8 mouse cellular contexts compared by ENCODE assay signal in the genomic region with DNA sequence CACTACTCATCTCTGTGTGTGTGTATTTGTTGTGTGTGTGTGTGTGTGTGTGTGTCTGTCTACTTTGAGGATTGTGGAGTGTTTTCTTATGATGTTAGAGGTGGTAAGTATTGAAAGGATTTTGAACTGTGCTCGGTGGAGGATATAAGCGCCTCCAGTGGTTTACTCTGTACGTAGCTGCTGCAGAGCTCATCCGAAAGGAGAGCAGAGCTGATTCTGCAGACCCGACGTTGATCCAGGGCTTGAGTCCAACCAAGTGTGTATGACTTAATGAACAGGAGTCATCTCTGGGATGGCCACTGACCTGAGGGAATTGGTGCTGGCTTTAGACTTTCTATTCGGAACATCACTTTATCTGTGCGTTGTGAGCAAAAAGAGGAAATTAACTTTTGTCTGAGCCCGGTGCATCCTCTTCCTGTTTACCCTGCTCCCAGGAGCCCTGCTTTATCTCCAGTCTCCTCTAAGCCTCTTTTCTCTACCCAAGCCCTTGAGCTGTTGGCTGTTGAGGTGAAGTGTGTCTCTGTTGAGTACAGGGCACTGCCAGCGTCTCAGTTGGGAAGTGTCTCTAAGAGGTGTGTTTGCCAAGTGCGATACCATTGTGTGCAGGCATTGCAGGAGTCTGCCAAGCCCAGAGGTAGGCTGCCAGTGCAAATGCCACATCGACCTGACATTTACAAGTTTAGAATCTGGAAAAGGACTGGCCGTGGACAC. TPM values are rescaled to one million over a fixed set of nuclear protein-coding genes. Genes with fewer than 3 reads are reported as not detected.
DNase-seq lines count a peak whose midpoint lies in the region; ATAC-seq lines count a peak whose summit lies in the region.

No protein-coding gene starts in this region.

- H3K4me3 ChIP-seq in brown adipose tissue, adult 24 weeks (ENCODE audit: insufficient read depth, low read depth, low read length): no peak overlapping the region
- H3K4me3 ChIP-seq in megakaryocyte, embryonic 14.5 days (replicated peaks): peak overlapping the region; percentile 64
- no peak overlapping the region for H3K4me3 ChIP-seq in forebrain, embryonic 10.5 days

- H3K36me3 ChIP-seq in megakaryocyte, embryonic 14.5 days (replicated peaks; ENCODE audit: low read length): peaks cover 54% of the 10 kb centered on the region
- peaks cover 26% of the 10 kb centered on the region for H3K36me3 ChIP-seq in forebrain, embryonic 10.5 days (replicated peaks)

- WGBS in forebrain, embryonic 10.5 days: 90% methylated on average over 13 of the region's 13 CpGs

- no peaks in the 10 kb centered on the region for H3K9me3 ChIP-seq in megakaryocyte, embryonic 14.5 days
- H3K9me3 ChIP-seq in forebrain, embryonic 10.5 days: no peaks in the 10 kb centered on the region

- peak overlapping the region; percentile 56 for H3K27ac ChIP-seq in brown adipose tissue, adult 24 weeks (replicated peaks; ENCODE audit: low read depth, low read length)
- no peak overlapping the region for H3K27ac ChIP-seq in forebrain, embryonic 10.5 days

- peaks cover 12% of the 10 kb centered on the region for H3K4me1 ChIP-seq in brown adipose tissue, adult 24 weeks (ENCODE audit: control insufficient read depth, insufficient read depth, insufficient read length, low read length)
- H3K4me1 ChIP-seq in megakaryocyte, embryonic 14.5 days: peaks cover 35% of the 10 kb centered on the region
- no peaks in the 10 kb centered on the region for H3K4me1 ChIP-seq in forebrain, embryonic 10.5 days

- ATAC-seq in hematopoietic stem cell, adult 5-6 weeks (replicated peaks in 1 of 2; ENCODE audit: insufficient read depth in 1 of 2, low FRiP score in 2 of 2, low TSS enrichment in 1 of 2, low read depth in 1 of 2, poor library complexity in 2 of 2, severe bottlenecking in 2 of 2): peak; percentile 39 to 42; a peak in 2 of 4 replicates

- DNase-seq in gastrocnemius, adult 18-20 months (ENCODE audit: low spot score): peak; percentile 28
- no peak for DNase-seq in gastrocnemius, postnatal 14 days
- DNase-seq in c-Kit-positive CD71-positive TER-119-positive erythroid progenitor cells, embryonic 14.5 days (ENCODE audit: low spot score): no peak
- no peak for DNase-seq in forebrain, embryonic 10.5 days (ENCODE audit: extremely low spot score, low spot score)
- no peak for DNase-seq in urinary bladder, postnatal 10 days (ENCODE audit: low spot score)

- no peaks in the 10 kb centered on the region for H3K27me3 ChIP-seq in megakaryocyte, embryonic 14.5 days (replicated peaks)
- no peaks in the 10 kb centered on the region for H3K27me3 ChIP-seq in forebrain, embryonic 10.5 days (ENCODE audit: poor library complexity, severe bottlenecking)

- intact Hi-C loops in gastrocnemius, postnatal 14 days (cut with DNase I; ENCODE audit: low total_unique reads): no loop called here

RNA-seq across cellular contexts. Expression of a gene that starts 3.9 kb away (rescaled TPM):
- 1 to 10 TPM; 4.3 to 5.4 TPM for total RNA-seq in gastrocnemius, adult 18-20 months (2021)
- total RNA-seq in gastrocnemius, postnatal 14 days (2021): 1 to 10 TPM; 5.5 to 5.8 TPM
- polyA plus RNA-seq in brown adipose tissue, adult 24 weeks (2012; ENCODE audit: insufficient read depth, insufficient read length, missing spikeins): 35.1 and 41.6 TPM in 2 replicates
- total RNA-seq in hematopoietic stem cell, adult 5-6 weeks (2017): 38.7 and 40.3 TPM in 2 replicates
- 1.4 and 1.9 TPM in 2 replicates for polyA plus RNA-seq in megakaryocyte, embryonic 14.5 days (2012; ENCODE audit: insufficient read depth, low replicate concordance)
- polyA plus RNA-seq in forebrain, embryonic 10.5 days (2016; fragmentation: Nextera tagmentation; extraction: Ambion mirVana): 170 and 171 TPM in 2 replicates
